Mouse (Mus musculus): ENCODE results near the gene Pcgf1.

DNA sequence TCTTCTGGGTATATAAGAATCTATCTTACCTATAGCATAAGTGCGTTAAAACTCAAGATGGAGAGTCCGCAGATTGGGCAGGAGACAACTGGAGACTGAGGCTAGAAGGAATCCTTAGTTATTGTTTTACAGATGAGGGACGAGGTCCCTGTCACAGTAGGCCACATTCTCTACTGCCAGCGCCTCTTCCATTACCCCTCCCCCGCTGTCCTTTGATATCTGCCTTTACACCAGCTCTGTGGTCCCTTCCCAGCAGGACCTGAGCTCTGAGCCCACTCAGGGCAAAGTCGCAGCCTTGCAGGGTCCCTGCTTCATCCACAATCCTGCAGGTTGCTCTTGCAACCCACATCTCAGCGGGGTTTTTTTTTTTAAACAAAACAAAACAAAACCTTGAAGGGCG lies 9.4 kb upstream of the Pcgf1 start:
- TF ChIP-seq GATA1 (IDR thresholded peaks at IDR 0.05; ENCODE audit: borderline replicate concordance, low read length) (no peak), FLI1 (IDR thresholded peaks at IDR 0.05; ENCODE audit: low read length) (no peak)
